Mouse (Mus musculus) liver, adult 2 months (tissue): ENCODE measurements around the gene 4930562C15Rik. TPM values are rescaled to one million over a fixed set of nuclear protein-coding genes. Genes with fewer than 3 reads are reported as not detected.

Experiments
- DNase-seq: peaks from one replicate; pipeline ENCODE4 v3.0.0-alpha.2; 2011; ENCODE audit warnings: low read depth, low spot score; ENCODE audit errors: extremely low read depth
- H3K27ac ChIP-seq: fragments of 200-500 bp; replicated peaks from 2 replicates; pipeline ENCODE4 v1.5.1; 2012; ENCODE audit warnings: low read depth, mild to moderate bottlenecking, control low read depth, inconsistent platforms, low read length; ENCODE audit not compliant: insufficient read depth
- H3K27me3 ChIP-seq: fragments of 200-500 bp; 2 replicates; pipeline ENCODE4 v1.6.1; 2012; ENCODE audit warnings: mild to moderate bottlenecking, moderate library complexity, low read length, inconsistent platforms; ENCODE audit not compliant: control insufficient read depth, insufficient read depth
- H3K36me3 ChIP-seq: fragments of 200-500 bp; 2 replicates; pipeline ENCODE4 v1.6.1; 2012; ENCODE audit warnings: low read length, inconsistent platforms; ENCODE audit not compliant: control insufficient read depth, insufficient read depth
- H3K4me1 ChIP-seq: fragments of 200-500 bp; 2 replicates; pipeline ENCODE4 v1.6.1; 2011; ENCODE audit warnings: low read length; ENCODE audit not compliant: control insufficient read depth, insufficient read depth
- H3K4me3 ChIP-seq: fragments of 200-500 bp; 2 replicates; pipeline ENCODE4 v1.5.1; 2011; ENCODE audit warnings: low read depth, mild to moderate bottlenecking, control low read depth, low read length, moderate library complexity; ENCODE audit not compliant: insufficient read depth
- H3K79me2 ChIP-seq: fragments of 200-500 bp; 2 replicates; pipeline ENCODE4 v1.6.1; 2012; ENCODE audit warnings: inconsistent platforms, mild to moderate bottlenecking, low read length, moderate library complexity; ENCODE audit not compliant: control insufficient read depth, insufficient read depth
- H3K9ac ChIP-seq: fragments of 200-500 bp; 2 replicates; pipeline ENCODE4 v1.6.1; 2012; ENCODE audit warnings: low read depth, mild to moderate bottlenecking, control low read depth, inconsistent platforms, low read length
- CTCF ChIP-seq: fragments of 200-500 bp; IDR thresholded peaks from 2 replicates; pipeline ENCODE4 v1.5.1; 2011; ENCODE audit warnings: low read depth, low read length, control low read depth
- POLR2A ChIP-seq: fragments of 200-500 bp; IDR thresholded peaks from 2 replicates; pipeline ENCODE4 v1.6.1; 2011; ENCODE audit warnings: low read length, control low read depth; ENCODE audit not compliant: insufficient read depth; ENCODE audit errors: extremely low read depth
- WGBS: fragments of 180-500 bp; shearing (Covaris S2); methylation state at CpG from one replicate; pipeline ENCODE4 v1.1.7; 2018; 5-methylcytosine and 5-hydroxymethylcytosine counted together
- polyA plus RNA-seq: library from polyadenylated mRNA; depleted of rRNA; stranded (reverse); fragments of >200 nt; gene quantifications from 2 replicates; pipeline ENCODE4 v1.2.3, GENCODE M21; 2012; rRNA removed
- total RNA-seq: library from RNA; depleted of rRNA; stranded (reverse); fragments of >200 nt; gene quantifications from 2 replicates; pipeline ENCODE4 v1.2.3, GENCODE M21; 2014; rRNA removed

Gene 4930562C15Rik
- total and polyA plus RNA-seq, 2 experiments = not detected

DNA sequence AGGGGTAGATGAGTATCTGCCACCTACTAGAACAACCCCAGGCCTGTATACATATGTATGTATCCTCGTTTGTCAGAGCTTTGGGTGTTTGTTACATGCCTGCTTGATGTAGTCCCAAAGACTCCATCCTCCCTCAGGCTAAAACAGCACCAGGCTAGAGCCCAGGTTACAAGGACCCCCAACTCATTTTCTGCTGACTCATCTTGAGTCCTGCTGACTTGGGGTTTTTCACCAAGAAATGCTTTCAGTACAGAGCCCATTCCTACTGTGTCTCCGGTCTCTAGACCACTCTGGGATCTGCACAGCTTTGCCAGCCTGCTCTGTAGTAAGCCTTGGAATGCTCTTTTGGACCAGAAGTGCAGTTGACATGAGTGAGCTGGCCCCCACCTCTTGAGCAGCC, 81.4 kb downstream of the 4930562C15Rik start:
- Histone ChIP-seq H3K79me2 (no peaks in the 10 kb centered on the region), H3K27me3 (no peaks in the 10 kb centered on the region), H3K27ac (no peak overlapping the region), H3K36me3 (peaks cover 12% of the 10 kb centered on the region; the same call in 1 of the 2 replicates), H3K9ac (no peak overlapping the region), H3K4me1 (peaks cover 9% of the 10 kb centered on the region), H3K4me3 (no peak overlapping the region)
- TF ChIP-seq CTCF (no peak), POLR2A (no peak)
- no peak for DNase-seq
- 88% methylated on average over 2 of the region's 2 CpGs for WGBS

Other genes starting within 250 kb of the 4930562C15Rik start
- 0.47 and 0.55 TPM in 2 replicates for gene Glis2, start 240.7 kb upstream of the 4930562C15Rik start, total RNA-seq
- 1.7 and 2.5 TPM in 2 replicates for gene Glis2, start 240.7 kb upstream of the 4930562C15Rik start, polyA plus RNA-seq
- gene Pam16, start 210.4 kb upstream of the 4930562C15Rik start, total RNA-seq = 36.8 and 41.7 TPM in 2 replicates
- 10.8 and 13.5 TPM in 2 replicates for gene Pam16, start 210.4 kb upstream of the 4930562C15Rik start, polyA plus RNA-seq
- 4.0 and 5.1 TPM in 2 replicates for gene Vasn, start 195.5 kb upstream of the 4930562C15Rik start, total RNA-seq
- 12.6 and 18.0 TPM in 2 replicates for gene Vasn, start 195.5 kb upstream of the 4930562C15Rik start, polyA plus RNA-seq
- 76.3 and 81.0 TPM in 2 replicates for gene Dnaja3, start 195.4 kb upstream of the 4930562C15Rik start, total RNA-seq
- gene Dnaja3, start 195.4 kb upstream of the 4930562C15Rik start, polyA plus RNA-seq = 37.7 and 43.1 TPM in 2 replicates
- gene Coro7, start 155.6 kb upstream of the 4930562C15Rik start, total RNA-seq = 6.1 and 8.5 TPM in 2 replicates
- gene Coro7, start 155.6 kb upstream of the 4930562C15Rik start, polyA plus RNA-seq = 17.3 and 22.7 TPM in 2 replicates
- 10.0 and 11.2 TPM in 2 replicates for gene Nmral1, start 116.1 kb upstream of the 4930562C15Rik start, total RNA-seq
- 4.8 and 7.8 TPM in 2 replicates for gene Nmral1, start 116.1 kb upstream of the 4930562C15Rik start, polyA plus RNA-seq
- 40.7 and 52.9 TPM in 2 replicates for gene Hmox2, start 109.1 kb upstream of the 4930562C15Rik start, total RNA-seq
- gene Hmox2, start 109.1 kb upstream of the 4930562C15Rik start, polyA plus RNA-seq = 25.4 and 28.3 TPM in 2 replicates
- 46.2 and 47.4 TPM in 2 replicates for gene Cdip1, start 45.1 kb upstream of the 4930562C15Rik start, total RNA-seq
- 101 and 116 TPM in 2 replicates for gene Cdip1, start 45.1 kb upstream of the 4930562C15Rik start, polyA plus RNA-seq
- gene Ubald1, start 44.9 kb downstream of the 4930562C15Rik start, total RNA-seq = 4.0 and 7.1 TPM in 2 replicates
- 13.6 and 15.5 TPM in 2 replicates for gene Ubald1, start 44.9 kb downstream of the 4930562C15Rik start, polyA plus RNA-seq
- gene Mgrn1, start 50.8 kb downstream of the 4930562C15Rik start, total RNA-seq = 28.2 and 42.8 TPM in 2 replicates
- 59.0 and 71.0 TPM in 2 replicates for gene Mgrn1, start 50.8 kb downstream of the 4930562C15Rik start, polyA plus RNA-seq
- gene Nudt16l1, start 103.3 kb downstream of the 4930562C15Rik start, total RNA-seq = 12.2 and 16.2 TPM in 2 replicates
- 53.5 and 57.0 TPM in 2 replicates for gene Nudt16l1, start 103.3 kb downstream of the 4930562C15Rik start, polyA plus RNA-seq
- 11.3 and 14.2 TPM in 2 replicates for gene Anks3, start 128.8 kb downstream of the 4930562C15Rik start, total RNA-seq
- gene Anks3, start 128.8 kb downstream of the 4930562C15Rik start, polyA plus RNA-seq = 16.8 and 22.3 TPM in 2 replicates
- not detected in 2 replicates for gene Sept12, start 162.4 kb downstream of the 4930562C15Rik start, total RNA-seq
- not detected in 2 replicates for gene Sept12, start 162.4 kb downstream of the 4930562C15Rik start, polyA plus RNA-seq
- gene Smim22, start 171.9 kb downstream of the 4930562C15Rik start, total RNA-seq = 3.6 and 14.6 TPM in 2 replicates
- 13.9 and 35.5 TPM in 2 replicates for gene Smim22, start 171.9 kb downstream of the 4930562C15Rik start, polyA plus RNA-seq
- 5.2 and 7.5 TPM in 2 replicates for gene Rogdi, start 178.1 kb downstream of the 4930562C15Rik start, total RNA-seq
- 29.9 and 53.7 TPM in 2 replicates for gene Rogdi, start 178.1 kb downstream of the 4930562C15Rik start, polyA plus RNA-seq
- 48.5 and 50.3 TPM in 2 replicates for gene Glyr1, start 214.4 kb downstream of the 4930562C15Rik start, total RNA-seq
- 42.8 and 48.6 TPM in 2 replicates for gene Glyr1, start 214.4 kb downstream of the 4930562C15Rik start, polyA plus RNA-seq
- 11.5 and 15.6 TPM in 2 replicates for gene Ubn1, start 214.6 kb downstream of the 4930562C15Rik start, total RNA-seq
- 12.1 and 15.6 TPM in 2 replicates for gene Ubn1, start 214.6 kb downstream of the 4930562C15Rik start, polyA plus RNA-seq